Mouse (Mus musculus) lung, postnatal 36 days (tissue): Measurements from ENCODE around the gene Slc6a3.

Source experiments
- DNase-seq: peaks from one replicate; pipeline ENCODE4 v3.0.0; 2022; ENCODE audit warnings: mixed read lengths

The Slc6a3 gene

DNA sequence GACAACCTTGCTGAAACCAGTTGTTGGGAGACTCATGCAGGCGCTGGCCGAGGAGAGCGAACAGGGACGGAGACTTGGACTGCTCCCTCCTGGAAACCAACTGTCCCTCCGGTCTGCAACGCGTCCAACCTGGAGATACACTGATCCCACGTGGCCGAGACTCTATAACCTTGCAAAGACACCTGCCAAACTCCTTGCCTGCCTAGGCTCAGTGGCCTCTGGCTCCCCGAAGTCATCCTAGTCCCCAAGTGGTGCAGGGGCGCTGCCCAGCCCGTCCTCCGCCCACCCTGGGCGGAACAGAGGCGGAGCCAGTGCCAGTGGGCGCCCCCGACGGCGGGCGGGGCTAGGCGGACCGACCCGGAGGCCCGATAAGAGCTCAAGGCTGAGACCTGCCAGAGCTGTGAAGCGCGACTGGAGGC is at the start of gene Slc6a3:
Slc6a3 (plus strand) TSS at position 345 of the 419 bp plus-strand sequence.
- peak; percentile 67 for DNase-seq

DNA sequence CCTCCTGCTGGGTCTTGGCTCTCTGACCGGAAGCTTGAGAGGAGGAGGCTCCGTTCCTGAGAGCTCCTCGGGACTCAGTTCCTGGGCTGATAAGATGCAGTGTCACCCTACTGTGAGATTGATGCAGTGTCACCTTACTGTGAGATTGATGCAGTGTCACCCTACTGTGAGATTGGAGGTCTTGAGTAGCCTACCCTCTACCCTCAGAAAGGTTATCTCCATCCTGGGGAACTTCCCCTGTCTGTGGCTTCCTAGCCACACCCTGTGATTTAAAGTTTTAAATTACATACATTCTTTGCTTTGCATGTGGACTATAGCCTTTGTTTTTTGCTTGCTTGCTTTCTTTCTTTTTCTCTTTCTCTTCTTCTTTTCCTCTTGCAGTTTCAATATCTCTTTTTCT is 48.4 kb upstream of the Slc6a3 start:
- DNase-seq, result no peak

DNA sequence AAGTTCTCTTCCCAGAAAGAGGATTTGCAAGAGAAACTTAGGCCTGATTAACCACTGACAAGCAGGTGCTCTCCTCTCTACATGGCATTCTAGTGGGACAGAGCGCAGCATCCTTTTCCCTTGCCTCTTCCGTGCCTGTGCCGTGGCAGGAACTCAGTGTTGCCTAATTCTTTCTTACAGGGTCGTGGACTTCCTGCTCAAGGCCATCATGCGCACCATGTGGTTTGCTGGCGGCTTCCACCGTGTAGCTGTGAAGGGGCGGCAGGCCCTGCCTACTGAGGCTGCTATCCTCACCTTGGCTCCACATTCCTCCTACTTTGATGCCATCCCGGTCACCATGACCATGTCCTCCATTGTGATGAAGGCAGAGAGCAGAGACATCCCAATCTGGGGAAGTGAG is 47.8 kb upstream of the Slc6a3 start:
- no peak for DNase-seq

DNA sequence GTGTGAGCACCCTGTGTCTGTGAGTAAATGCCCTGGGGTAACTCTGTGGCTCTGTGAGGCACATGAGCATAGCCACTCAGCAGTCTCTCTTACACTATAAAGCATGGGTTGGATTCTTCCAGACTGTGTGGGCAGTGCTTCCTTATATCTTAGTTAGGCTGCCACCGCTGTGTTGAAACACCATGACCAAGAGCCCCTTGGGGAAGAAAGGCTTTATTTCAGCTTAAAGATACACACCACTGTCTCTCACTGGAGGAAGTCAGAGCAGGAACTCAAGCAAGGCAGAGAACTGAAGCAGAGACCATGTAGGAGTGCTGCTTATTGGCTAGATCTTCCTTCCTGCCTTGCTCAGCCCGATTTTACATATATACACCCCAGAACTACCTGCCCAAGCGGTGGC is 46.6 kb upstream of the Slc6a3 start:
- DNase-seq, result peak; percentile 71

DNA sequence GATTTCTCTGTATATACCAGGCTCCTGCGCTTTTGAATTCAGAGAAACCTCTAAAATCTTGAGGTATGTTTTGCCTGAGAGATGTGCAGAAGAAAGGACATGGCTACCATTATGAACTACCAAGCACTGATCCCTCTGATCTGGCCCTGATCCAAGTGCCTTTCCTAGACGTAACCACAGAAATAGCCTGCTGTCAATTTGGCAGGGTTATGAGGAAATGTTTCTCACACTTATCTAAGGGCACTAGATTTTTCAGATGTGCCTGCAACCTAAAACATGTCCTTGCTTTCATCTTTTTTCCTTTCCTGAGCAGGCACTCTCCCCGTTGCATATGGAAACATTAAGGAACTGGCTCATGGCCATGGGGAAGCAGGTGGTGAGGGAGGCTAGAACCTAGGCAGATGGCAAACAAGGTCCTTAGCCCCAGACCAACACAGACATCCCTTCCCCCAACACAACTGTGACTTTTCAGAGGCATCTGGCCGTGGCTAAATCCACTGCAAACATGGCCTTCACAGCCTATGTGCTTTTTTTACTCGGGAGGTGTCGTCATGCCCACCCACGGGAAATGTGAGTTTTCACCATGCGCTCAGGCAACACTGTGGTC is 45.9 kb upstream of the Slc6a3 start:
- DNase-seq, result peak; percentile 61

DNA sequence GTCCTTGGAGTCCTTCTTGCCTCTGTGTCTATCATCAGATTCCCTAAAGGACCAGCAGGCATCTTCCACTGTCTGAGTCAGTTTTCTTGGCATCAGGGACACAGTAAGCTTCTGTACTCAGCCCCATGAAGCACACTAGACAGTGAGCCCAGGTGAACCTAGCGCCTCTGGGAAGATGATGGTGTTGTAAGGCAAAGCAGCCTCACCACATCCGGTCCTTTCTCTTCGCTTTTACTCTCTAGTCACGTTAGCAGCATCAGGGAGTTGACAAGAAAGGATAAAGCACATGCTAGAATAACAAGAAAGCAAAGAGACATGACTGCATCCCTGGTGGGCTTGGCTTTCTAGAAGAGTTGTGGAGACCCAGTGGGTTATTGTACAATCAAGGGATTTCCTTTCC is 43.4 kb upstream of the Slc6a3 start:
- no peak for DNase-seq

DNA sequence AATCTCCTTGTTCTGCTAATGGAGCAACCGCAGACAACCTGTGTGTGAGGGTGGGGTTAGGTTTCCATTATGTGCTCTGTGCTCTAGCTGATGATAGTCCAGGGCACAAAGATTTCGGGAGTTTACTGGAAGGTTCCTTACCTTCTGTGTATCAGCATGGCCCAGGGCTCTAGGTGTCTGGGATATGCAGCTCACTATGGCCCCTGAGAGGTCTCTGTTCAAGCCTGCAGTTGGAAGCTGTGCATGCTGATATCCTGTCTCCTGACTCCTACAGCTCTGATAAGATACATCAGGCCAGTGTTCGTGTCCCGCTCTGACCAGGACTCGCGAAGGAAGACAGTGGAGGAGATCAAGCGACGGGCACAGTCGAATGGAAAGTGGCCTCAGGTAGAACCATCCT is 42.0 kb upstream of the Slc6a3 start:
- DNase-seq, result no peak

DNA sequence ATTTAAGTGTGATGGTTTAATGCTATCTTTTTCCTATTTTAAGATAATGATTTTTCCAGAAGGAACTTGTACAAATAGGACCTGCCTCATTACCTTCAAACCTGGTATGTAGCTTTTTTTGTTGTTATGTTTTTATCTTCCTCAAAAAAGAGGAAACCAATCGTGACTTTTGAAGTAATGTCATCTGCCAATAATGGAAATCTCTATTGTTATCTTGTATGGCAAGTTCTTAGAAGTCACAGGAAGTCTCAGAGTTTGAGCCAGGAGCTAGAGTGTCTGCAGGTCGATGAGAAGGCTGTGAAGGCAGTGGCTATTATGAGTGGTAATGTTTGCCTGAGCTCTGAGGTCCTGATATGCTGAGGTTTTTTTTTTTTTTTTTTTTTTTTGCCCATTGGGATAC is 40.4 kb upstream of the Slc6a3 start:
- no peak for DNase-seq

DNA sequence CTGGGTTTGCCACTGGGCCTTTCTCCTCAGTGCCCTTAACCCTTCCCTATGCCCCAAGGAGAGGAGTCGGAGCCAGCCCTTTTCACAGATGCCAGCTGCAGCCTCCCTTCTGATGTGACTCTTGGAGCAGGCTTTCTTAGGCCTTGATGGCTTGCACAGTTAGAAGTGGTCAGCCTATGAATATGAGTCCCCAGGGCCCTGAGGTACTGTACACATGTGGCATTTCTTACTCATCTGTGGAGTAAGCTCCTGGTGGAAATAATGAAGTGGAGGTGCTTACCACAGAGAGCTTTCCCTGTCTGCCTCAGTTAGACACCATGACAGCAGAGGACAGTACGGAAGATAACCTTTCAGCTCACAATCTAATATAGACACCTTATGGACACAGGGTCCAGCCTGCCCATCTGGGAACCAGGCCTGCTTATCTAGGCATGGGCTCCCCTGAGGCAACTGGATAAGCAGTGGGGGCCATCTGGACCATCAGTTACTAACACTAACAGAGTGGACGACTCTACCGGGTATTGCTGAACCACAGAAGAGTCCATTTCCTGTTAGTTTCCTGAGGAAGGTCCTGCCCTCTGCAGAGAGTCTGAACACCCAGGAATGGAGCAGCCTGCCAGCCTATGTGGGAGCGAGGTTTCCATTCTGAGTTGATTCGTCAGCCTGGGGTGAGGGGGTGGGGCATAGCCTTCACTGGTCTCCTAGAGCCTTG is 36.5 kb upstream of the Slc6a3 start:
- DNase-seq, result peak; percentile 59

DNA sequence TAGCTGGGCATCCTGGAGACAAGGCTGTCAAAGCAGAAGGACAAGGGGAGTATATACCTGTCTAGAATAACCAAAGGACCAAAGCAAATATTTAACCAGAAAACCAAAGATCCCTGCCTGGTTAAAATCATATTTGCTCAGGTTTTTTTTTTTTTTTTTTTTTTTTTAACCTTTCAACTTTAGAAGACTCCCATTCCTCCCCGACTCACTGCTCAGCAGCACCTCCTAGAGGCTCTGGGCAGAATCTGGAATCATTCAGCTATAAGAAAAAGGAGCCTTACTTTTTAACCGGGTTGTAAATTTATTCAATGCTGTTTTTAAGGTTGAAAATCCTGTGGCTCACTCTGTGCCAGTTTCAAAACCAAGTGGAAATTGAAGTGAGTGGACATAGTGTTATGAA is 33.8 kb upstream of the Slc6a3 start:
- DNase-seq, result peak; percentile 45

DNA sequence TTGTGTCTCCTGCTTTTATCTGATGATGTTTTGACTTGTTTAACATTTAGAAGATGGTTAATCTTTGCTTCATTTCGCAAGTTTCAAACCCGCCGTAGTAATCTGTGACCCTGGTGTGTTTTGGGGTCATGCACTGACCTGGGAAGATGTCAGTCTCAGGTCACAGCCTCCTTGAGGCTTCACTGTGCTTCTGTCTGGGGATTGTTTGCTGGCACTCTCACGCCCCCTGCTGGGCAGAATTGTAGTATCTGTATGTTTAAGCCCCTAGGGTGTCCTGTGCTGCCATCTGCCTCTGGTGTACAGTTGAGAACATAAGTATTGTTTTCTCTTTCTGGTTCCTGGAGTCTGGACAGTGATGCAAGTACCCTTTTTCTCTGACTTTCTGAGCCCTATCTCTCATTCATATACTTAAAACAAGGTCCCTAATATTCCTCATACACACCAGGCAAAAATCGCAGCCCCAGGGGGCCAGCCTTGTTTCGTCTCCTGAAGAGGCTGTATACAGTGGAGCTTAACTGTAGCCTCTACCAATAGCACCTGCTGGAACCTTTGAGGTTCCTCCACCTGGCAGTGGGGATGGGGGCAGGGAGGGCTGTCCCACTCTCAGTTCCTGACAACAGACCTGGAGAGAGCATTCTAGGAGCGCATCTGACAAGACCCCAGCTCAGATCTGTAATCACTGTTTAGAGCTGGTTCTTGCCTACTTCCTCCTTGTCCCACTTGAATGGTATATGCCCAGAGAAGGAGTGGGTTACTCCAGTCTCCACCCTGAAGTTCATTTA is 30.7 kb upstream of the Slc6a3 start:
- DNase-seq, result peak; percentile 91

DNA sequence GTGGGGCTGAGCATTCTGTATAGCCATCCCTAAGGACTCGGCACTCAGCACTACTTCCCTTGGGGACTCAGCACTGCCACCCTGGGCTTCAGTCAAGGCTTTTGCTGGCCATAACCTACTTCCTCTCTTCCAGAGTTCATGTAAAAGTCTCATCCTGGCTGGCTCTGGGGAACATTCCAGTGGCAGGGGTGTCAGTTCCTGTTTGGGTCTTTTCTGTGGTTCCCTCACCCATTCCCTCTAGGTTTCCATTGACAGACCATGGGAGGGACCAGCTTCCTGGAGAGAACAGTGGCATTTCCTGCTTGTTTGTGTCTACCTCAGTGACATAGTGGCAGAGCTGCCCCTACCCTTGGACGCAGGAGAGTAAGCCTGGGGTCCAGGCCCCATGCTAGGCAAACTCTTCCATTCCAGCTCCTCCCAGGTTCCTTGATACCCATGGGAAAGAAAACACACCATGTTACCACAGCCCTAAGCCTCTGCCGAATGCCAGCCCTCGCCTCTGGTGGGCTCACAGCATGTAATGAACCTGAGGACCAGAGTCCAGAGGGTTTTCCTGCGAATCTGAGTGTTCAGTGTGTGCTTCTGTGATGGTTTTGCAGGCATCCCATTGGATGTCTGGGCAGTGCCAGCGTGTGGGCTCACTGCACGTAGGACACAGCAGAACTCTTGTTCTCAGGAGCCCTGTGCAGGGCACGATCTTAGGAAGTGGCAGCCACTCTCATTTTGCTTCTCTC is 27.6 kb upstream of the Slc6a3 start:
- peak; percentile 63 for DNase-seq

DNA sequence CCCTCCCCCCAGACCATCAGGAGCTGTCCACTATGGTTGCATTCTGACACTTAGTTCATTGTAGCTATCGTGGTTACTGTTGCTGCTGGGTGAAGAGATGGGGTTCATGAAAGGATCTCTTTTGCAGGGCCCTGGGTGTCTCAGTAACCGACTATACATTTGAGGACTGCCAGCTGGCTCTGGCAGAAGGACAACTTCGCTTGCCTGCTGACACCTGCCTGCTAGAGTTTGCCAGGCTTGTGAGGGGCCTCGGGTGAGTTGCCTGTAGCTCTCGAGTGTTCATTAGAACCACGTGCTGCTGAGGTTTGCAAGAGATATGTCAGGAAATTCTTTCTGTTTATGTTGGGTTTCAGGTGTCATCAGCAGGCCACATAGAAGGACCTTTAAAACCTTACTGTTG is 26.7 kb upstream of the Slc6a3 start:
- DNase-seq, result no peak

DNA sequence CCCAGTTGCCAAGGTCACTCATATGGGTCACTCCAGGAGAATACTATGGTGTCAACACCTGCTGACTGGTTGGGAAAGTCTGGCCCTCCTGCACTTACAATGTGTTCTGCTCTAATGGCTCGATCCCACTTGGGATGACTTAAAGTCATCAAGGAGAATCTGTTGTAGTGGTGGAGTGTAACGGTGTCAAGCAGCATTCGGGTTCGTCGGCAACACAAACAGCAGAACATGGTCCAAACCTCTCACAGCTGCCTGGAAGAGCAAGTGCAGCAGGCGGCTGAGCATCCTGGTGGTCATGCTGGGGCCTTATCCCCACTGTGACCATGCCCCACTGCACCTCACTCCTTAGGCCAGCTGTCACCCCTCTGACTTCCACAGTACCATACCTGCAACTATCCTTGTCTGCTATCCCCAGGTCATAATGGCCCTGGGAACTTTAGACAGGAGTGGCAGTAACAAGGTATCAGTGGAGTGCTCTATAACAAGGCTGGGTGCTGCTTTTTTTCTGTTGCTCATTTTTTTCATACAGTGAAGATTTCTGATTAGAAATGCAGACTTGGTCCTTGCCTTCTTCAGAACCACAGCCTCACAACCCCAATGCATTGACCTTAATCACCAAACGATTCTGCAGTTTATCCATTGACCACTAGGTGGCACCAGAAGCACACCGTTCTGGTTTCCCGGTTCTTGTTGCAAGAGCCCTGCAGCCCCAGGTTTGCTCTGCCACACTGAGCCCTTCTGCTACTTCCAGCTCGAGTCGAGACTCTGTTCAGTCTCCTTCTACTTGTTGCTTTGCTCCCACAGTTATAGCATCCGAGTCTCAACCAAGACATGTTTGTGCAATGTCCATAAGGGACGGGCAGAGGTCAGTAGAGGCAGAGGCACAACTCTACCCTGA is 23.5 kb upstream of the Slc6a3 start:
- DNase-seq, result peak; percentile 86

DNA sequence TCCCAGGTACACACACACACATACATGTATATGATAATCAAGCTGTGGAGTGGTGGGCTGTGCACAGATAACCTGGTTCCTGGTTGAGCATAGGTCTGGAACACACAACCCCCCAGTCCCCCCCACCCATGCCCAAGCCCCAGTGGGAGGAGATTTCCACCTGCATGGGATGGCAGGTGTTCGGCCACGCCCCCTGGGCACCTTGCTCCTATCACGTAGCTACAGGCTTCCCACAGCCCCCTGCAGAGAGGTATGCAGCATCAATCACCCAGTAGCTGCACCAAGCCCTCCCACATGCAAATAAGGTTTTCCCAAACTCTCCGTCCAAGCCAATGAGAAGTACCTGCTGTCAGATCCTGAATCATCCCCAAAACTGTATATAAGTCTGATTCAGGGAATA is 19.7 kb upstream of the Slc6a3 start:
- DNase-seq, result no peak

DNA sequence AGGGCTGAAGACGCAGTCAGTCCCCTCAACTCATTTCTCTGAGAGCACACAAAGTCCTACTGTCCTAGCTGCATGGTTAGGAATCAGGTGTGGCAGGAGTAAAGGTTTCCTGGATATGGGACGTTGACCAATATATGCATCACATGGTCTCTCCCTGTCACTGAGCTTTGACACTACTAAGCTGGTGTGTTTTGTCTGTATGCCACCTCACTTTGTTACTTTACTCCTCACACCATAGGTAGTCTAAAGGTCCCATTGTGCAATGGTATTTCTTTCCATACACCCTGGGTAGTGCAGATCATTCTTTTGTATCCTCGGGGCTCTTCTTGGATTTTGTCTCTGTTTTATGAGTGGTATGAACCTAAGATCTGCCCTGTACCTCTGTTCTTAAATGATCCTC is 2.8 kb upstream of the Slc6a3 start:
- DNase-seq, result no peak

DNA sequence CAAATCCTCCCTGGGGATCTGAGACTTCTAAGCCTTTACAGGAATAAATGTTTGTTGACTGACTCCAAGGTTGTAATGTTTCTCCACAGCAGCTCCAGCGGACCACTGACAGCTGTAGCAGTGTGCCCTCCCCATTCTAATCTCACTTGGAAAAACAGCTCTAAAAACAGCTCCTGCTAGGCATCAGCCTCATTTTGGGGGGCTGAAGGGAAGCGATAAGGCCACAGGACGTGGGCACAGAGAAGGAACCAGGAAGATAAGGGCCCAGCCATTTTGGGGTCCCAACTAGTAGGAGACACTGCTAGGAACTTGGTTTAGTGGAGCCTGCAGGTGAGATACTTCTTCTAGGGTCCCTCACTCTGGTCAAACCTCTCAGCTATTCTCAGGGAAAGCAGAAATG is 1.3 kb upstream of the Slc6a3 start:
- DNase-seq, result no peak

DNA sequence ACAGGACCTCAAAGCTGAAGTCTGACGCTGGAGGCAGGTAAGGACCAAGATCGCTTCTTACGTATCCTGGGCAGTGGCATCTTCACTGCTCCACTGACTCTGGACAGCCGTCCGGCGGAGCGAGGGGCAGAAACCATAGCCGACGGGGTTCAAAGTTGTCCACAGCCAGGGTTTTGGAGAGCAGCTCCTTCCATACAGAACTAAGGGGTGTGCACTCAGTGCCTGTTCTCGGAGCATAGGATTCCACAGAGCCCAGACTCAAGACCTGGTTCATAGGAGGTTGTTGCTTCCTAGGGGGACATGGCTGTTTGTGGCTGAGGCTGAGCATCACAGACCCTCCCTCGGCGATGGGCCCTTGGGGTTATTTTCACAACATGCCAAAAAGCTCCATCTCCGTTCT is 277 bp downstream of the Slc6a3 start:
- no peak for DNase-seq

DNA sequence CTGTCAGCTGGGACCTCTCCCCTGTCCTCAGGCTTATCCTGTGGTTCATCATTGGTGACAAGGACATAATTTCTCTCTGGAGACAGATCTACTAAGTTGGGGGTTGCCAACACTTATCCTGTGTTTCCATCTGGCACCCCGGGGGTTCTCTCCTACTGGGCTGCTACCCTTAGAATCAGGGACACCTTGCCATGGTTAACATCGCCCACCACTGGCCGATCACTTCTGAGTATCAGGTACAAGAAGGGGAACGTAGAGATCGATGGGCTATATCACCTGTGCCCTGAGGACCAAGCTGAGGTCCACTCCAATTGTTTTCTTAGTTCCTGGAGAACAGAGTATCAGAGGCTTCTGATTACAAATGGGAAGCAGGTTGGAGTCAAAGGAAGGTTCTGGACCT is 27.7 kb downstream of the Slc6a3 start:
- DNase-seq, result no peak

DNA sequence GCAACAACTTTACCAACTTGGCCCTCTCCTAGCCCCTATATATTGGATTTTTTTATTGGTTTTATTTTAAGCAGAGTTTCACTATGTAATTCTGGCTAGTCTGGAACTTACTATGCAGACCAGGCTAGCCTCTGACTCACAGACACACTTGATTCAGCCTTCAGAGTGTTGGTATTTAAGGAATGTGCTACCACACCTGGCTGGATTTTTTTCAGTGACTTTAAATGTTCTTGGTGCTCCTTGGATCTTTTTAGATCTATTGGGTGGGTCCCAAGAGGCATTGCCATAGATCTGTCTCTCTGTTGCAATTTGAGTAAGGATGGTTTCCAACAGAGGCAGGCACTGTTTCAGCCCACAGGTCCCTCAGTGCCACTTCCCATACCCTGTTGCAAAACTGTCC is 38.5 kb downstream of the Slc6a3 start:
- no peak for DNase-seq

DNA sequence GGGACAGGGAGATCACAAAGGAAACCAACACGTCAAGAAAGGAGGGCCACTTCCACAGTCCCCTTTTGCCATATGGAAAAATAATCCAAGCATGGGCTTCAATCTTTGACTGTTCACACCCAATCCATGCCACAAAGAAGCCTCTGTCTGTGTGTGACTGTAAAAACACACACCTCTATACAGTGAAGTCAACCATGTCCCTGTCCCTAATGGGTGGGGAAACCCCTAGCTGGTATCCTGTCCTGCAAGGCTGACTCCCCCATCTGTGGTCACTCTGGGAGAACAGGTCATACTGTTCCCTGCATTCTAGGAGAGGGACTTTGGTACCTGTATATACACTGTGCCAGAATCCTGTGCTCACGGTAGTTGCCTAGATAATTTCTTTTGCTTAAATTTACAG is 40.7 kb downstream of the Slc6a3 start:
- DNase-seq, result no peak

DNA sequence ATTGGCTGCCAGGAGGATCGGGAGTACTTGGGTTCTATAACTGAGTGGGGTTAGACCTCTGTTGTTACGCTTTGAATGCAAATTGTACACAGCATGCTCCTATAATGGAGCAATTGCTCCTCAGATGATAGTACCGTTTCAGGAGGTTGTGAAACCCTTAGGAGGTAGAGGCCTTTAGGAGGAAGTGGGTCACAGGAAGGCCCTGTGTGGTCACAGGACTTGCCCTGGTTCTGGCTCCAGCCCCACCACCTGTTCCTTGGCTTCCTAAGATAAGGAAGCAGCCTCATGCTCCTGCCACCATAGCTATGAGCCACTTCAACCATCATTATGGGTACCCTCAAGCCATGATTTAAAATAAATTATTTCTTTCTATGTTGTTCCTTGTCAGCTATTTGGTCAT is 54.9 kb downstream of the Slc6a3 start:
- DNase-seq, result no peak
